Mouse (Mus musculus) lung, postnatal 0 days (tissue): Measurements from ENCODE around the gene Gatad2b. TPM values are rescaled to one million over a fixed set of nuclear protein-coding genes. Genes with fewer than 3 reads are reported as not detected.

Experiments
- ATAC-seq: fragments of 200-750 bp; cut with Nextera tagmentation; 2 replicates; pipeline ENCODE4 v1.8.0; 2017; ENCODE audit warnings: moderate library complexity
- DNase-seq: peaks from one replicate; pipeline ENCODE4 v3.0.0-alpha.2; 2016; ENCODE audit warnings: low spot score
- H3K27ac ChIP-seq: fragments of 300-500 bp; sonication (generic); 2 replicates; pipeline ENCODE4 v1.5.1; 2014; ENCODE audit warnings: antibody characterized with exemption, mild to moderate bottlenecking, low read length, mixed read lengths
- H3K27me3 ChIP-seq: fragments of 300-500 bp; sonication (generic); replicated peaks from 2 replicates; pipeline ENCODE4 v1.6.1; 2014; ENCODE audit warnings: low read length, mixed read lengths; ENCODE audit not compliant: insufficient read depth
- H3K36me3 ChIP-seq: fragments of 300-500 bp; sonication (generic); 2 replicates; pipeline ENCODE4 v1.6.1; 2014; ENCODE audit warnings: low read length, mixed read lengths; ENCODE audit not compliant: insufficient read depth
- H3K4me1 ChIP-seq: fragments of 300-500 bp; sonication (generic); 2 replicates; pipeline ENCODE4 v1.6.1; 2014; ENCODE audit warnings: antibody characterized with exemption, low read depth, low read length, mixed read lengths; ENCODE audit not compliant: insufficient read depth
- H3K4me2 ChIP-seq: fragments of 300-500 bp; sonication (generic); replicated peaks from 2 replicates; pipeline ENCODE4 v1.6.1; 2014; ENCODE audit warnings: low read depth, mild to moderate bottlenecking, low read length, moderate library complexity, mixed read lengths
- H3K4me3 ChIP-seq: fragments of 300-500 bp; sonication (generic); 2 replicates; pipeline ENCODE4 v1.5.1; 2014; ENCODE audit warnings: low read depth, low read length
- H3K9ac ChIP-seq: fragments of 300-500 bp; sonication (generic); replicated peaks from 2 replicates; pipeline ENCODE4 v1.6.1; 2014; ENCODE audit warnings: low read depth, mild to moderate bottlenecking
- H3K9me3 ChIP-seq: fragments of 300-500 bp; sonication (generic); 2 replicates; pipeline ENCODE4 v1.6.1; 2016; ENCODE audit warnings: low read length, mixed read lengths
- CTCF ChIP-seq: IDR thresholded peaks from 2 replicates; pipeline ENCODE4 v1.5.1; 2016; ENCODE audit warnings: antibody characterized with exemption, mild to moderate bottlenecking
- EP300 ChIP-seq: IDR thresholded peaks from 2 replicates; pipeline ENCODE4 v1.6.1; 2016; ENCODE audit warnings: antibody characterized with exemption, mild to moderate bottlenecking, control low read depth
- WGBS: fragments of 180-500 bp; shearing (Covaris S2); extraction: QIAGEN DNeasy Blood & Tissue Kit; methylation state at CpG from one replicate; pipeline ENCODE4 v1.1.7; 2014; 5-methylcytosine and 5-hydroxymethylcytosine counted together
- polyA plus RNA-seq: library from polyadenylated mRNA; unstranded; fragments of >200 nt; fragmentation: Nextera tagmentation; extraction: Ambion mirVana; gene quantifications from 2 replicates; pipeline ENCODE4 v1.2.1, GENCODE M21; 2015

Gene Gatad2b
- polyA plus RNA-seq, 1 experiment from 2014 or later, result 9.2 TPM

DNA sequence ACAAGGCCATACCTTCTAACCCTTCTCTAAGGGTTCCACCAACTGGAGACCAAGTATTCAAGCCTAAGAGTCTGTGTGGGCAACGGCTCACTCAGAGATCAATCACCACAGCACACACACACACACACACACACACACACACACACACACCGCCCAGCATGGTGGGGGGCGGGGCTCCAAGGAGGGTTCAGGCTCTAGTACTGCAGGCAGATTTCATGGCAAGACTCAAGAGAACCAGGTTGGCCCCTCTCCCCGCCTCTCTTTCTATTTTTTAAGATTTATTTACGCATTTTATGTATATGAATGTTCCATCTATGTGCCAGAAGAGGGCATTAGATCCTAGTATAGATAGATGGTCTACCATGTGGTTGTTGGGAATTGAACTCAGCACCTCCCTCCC is 79.8 kb downstream of the Gatad2b start:
- 44% methylated on average over 4 of the region's 5 CpGs for WGBS

DNA sequence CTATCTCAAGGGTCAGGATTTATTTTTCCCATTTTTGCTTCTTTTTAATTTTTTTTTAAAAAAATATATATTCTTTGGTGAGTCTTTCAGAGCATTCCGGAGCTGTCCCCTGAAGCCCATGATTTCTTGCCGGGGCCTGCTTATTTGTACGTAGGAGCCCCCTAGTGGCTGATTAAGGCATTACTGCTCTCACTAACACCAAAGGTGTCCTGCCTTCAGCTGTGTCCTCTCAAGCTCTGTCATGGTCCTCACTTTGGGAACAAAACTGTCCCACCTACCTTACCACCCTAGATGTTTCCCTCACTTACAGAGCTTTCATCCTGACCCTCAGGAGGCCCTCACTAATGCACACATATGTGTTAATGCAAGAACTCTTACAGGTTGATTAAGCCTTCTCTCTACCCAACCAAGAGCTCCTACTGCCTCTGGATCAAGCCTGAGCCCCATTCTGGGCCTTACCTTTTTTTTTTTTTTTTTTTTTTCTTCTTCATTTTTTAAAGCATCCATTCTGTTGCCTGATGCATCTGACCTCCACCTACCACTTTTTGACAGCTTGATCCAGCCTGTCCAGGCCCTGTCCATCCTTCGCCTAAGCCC is 80.6 kb downstream of the Gatad2b start:
- Histone ChIP-seq H3K9me3 (no peaks in the 10 kb centered on the region), H3K4me2 (no peak overlapping the region), H3K27me3 (no peaks in the 10 kb centered on the region), H3K36me3 (no peaks in the 10 kb centered on the region), H3K4me3 (no peak overlapping the region), H3K9ac (no peak overlapping the region), H3K4me1 (no peaks in the 10 kb centered on the region), H3K27ac (no peak overlapping the region)
- 24% methylated on average over 4 of the region's 4 CpGs for WGBS
- DNase-seq, result peak; percentile 88
- ATAC-seq, result peak; percentile 60
- peak; percentile 89 for TF ChIP-seq CTCF
- no peak for TF ChIP-seq EP300

More for the DNA sequence above, 79.8 kb downstream of the Gatad2b start:
- Histone ChIP-seq H3K36me3 (no peaks in the 10 kb centered on the region), H3K4me3 (no peak overlapping the region), H3K4me2 (no peak overlapping the region), H3K27me3 (no peaks in the 10 kb centered on the region), H3K4me1 (no peaks in the 10 kb centered on the region), H3K9ac (no peak overlapping the region), H3K27ac (no peak overlapping the region), H3K9me3 (no peaks in the 10 kb centered on the region)
- ATAC-seq (no peak), DNase-seq (no peak)
- no peak for TF ChIP-seq EP300

DNA sequence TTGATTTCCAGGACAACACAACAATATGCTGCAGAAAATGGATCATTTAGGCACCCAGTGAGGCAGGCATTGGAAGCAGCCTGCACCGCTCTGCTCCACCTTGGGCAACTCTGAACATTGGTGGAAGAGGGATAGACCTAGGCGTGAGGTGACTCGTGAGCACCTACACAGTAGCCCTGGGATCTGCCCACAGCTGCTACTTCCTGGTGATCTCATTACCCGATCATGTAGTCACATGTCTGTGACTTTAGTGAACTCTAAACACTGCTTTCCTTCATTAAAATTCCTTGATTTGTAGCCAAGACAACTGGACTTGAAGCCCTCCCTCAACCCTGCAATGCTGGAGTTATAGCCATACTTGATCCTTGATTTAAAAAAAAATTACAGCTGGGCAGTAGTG is 81.4 kb downstream of the Gatad2b start:
- no peaks in the 10 kb centered on the region for H3K9me3 ChIP-seq
- H3K4me2 ChIP-seq, result no peak overlapping the region
- no peak overlapping the region for H3K27ac ChIP-seq
- H3K27me3 ChIP-seq, result no peaks in the 10 kb centered on the region
- 57% methylated on average over 4 of the region's 4 CpGs for WGBS
- no peak for TF ChIP-seq EP300
- no peak for TF ChIP-seq CTCF
- DNase-seq (no peak), ATAC-seq (no peak)
- no peak overlapping the region for H3K4me3 ChIP-seq
- no peak overlapping the region for H3K9ac ChIP-seq
- H3K36me3 ChIP-seq, result no peaks in the 10 kb centered on the region
- no peaks in the 10 kb centered on the region for H3K4me1 ChIP-seq

DNA sequence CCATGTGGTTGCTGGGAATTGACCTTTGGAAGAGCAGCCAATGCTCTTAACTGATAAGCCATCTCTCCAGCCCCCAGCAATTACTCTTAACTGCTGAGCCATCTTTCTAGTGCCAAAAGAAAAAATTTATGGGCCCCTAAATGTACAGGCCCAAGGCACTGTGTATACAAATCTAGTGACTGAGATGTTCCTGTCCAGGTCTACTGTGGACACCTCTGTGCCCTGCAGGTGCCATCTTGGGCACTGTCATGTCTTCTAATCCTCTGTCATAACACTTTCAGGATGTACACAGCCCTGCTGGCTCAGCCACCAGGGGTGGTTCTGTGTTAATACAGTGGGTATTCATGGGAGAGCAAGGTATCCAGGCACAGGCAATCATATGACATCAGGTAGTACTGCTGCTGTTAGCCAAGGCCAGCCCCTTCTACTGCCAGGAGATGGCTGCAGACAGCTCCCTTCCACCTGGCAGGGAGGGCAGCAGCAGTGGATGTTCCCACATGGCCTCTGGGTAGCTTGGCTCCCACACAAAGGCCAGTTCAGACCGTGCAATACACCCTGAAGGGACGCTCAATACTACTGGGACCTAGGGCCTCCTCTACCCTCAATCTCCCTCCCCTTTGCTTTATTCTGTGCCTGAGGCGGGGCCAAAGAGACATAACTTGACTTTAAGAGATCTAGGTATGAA is 82.7 kb downstream of the Gatad2b start:
- Histone ChIP-seq H3K4me3 (no peak overlapping the region), H3K27ac (no peak overlapping the region), H3K4me1 (no peaks in the 10 kb centered on the region), H3K36me3 (no peaks in the 10 kb centered on the region), H3K9ac (no peak overlapping the region), H3K27me3 (no peaks in the 10 kb centered on the region), H3K4me2 (no peak overlapping the region), H3K9me3 (no peaks in the 10 kb centered on the region)
- 56% methylated on average over 3 of the region's 3 CpGs for WGBS
- DNase-seq (no peak), ATAC-seq (peak; percentile 12; the same call in 1 of the 2 replicates)
- TF ChIP-seq EP300, result no peak
- TF ChIP-seq CTCF, result no peak

DNA sequence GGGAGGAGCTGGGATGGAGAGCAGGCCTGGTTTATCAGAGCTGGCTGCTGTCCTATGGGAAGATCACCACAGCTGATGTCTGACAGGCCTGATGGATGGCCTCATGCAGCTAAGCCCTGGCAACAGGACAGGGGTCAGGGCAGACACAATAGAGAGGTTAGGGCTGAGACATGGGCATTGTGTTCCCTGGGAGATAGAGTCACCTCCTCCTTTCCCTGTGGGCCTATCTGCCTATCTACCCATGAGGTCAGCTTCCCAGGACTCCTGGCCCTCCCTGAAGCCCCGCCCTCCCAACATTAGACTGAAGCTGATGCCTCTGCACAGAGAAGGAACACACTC is 83.2 kb downstream of the Gatad2b start:
- peak; percentile 80 for ATAC-seq
- Histone ChIP-seq H3K27me3 (no peaks in the 10 kb centered on the region), H3K4me3 (no peak overlapping the region), H3K9me3 (no peaks in the 10 kb centered on the region), H3K27ac (no peak overlapping the region), H3K36me3 (no peaks in the 10 kb centered on the region), H3K4me2 (no peak overlapping the region), H3K4me1 (no peaks in the 10 kb centered on the region), H3K9ac (no peak overlapping the region)
- TF ChIP-seq EP300, result no peak
- TF ChIP-seq CTCF, result no peak
- DNase-seq, result peak; percentile 38
- 60% methylated on average over 1 of the region's 1 CpGs for WGBS

DNA sequence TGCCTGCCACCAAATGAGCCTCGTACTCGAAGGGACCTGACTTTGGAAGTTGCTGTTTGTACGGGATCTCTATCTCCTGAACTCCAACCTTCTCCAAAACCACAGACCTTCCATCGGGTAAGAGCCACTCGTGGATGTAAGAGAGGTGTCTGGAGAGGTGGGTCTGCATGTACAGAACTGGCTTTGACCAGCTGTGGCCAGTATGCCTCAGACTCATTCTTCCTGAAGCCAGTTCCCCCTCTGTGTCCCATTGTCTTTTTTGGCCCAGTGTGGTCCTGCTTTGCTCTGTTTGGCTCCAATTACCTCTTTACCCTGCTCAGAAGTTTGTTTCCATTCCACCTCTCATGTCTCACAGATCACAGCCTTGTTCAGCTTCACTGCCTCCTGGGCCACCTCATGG is 85.5 kb downstream of the Gatad2b start:
- Histone ChIP-seq H3K27me3 (no peaks in the 10 kb centered on the region), H3K27ac (no peak overlapping the region), H3K4me3 (no peak overlapping the region), H3K4me1 (no peaks in the 10 kb centered on the region), H3K4me2 (no peak overlapping the region), H3K9ac (no peak overlapping the region), H3K9me3 (no peaks in the 10 kb centered on the region), H3K36me3 (no peaks in the 10 kb centered on the region)
- TF ChIP-seq EP300, result no peak
- TF ChIP-seq CTCF, result no peak
- no peak for DNase-seq
- ATAC-seq, result no peak
- 68% methylated on average over 5 of the region's 5 CpGs for WGBS
